Mouse (Mus musculus): ENCODE results near the gene Pld6. TPM values are rescaled to one million over a fixed set of nuclear protein-coding genes. Genes with fewer than 3 reads are reported as not detected.

Gene Pld6
- total and polyA plus RNA-seq, 3 experiments: 3.1 to 5.5 TPM; not detected in 1

GRCm38 (mm10) chr11:59778181-59778873 lies 9.1 kb downstream of the Pld6 start (continued):
- TF ChIP-seq MAFK (IDR thresholded peaks at IDR 0.05; ENCODE audit: borderline replicate concordance, low read depth, low read length): no peak
- peak; percentile 86 for TF ChIP-seq RAD21 (IDR thresholded peaks at IDR 0.05; ENCODE audit: low read depth, low read length)
- no peak for TF ChIP-seq POLR2AphosphoS5 (IDR thresholded peaks at IDR 0.05; ENCODE audit: borderline replicate concordance, low read depth, low read length)
- no peak for TF ChIP-seq MAZ (IDR thresholded peaks at IDR 0.05; ENCODE audit: low read depth, low read length)
- no peak for TF ChIP-seq TAL1 (IDR thresholded peaks at IDR 0.05; ENCODE audit: low read length)
- no peak for TF ChIP-seq MYB (IDR thresholded peaks at IDR 0.05; ENCODE audit: low read depth, low read length)
- no peak for TF ChIP-seq MAX (IDR thresholded peaks at IDR 0.05; ENCODE audit: low read length)
- no peak; a peak in 1 of 4 replicates for TF ChIP-seq POLR2A (IDR thresholded peaks at IDR 0.05; ENCODE audit: control insufficient read depth in 1 of 2, insufficient read depth in 1 of 2, low read depth in 1 of 2, low read length in 2 of 2, poor library complexity in 1 of 2)
- no peak for TF ChIP-seq ZMIZ1 (IDR thresholded peaks at IDR 0.05; ENCODE audit: low read depth, low read length)
- TF ChIP-seq CHD1 (IDR thresholded peaks at IDR 0.05; ENCODE audit: low read depth, low read length): no peak

GRCm38 (mm10) chr11:59777259-59777658 lies 10.2 kb downstream of the Pld6 start:
- Histone ChIP-seq H3K36me3 (ENCODE audit: control insufficient read depth in 1 of 2, insufficient read depth in 2 of 2, low read length in 2 of 2) (peaks cover 0 to 21% of the 10 kb centered on the region in 2 experiments; a peak in 2 of 4 replicates), H3K4me1 (ENCODE audit: control insufficient read depth in 1 of 2, insufficient read depth in 2 of 2, low read length in 2 of 2) (peaks cover 12 to 16% of the 10 kb centered on the region in 2 experiments), H3K4me3 (ENCODE audit: control insufficient read depth in 1 of 2, insufficient read depth in 1 of 2, low read depth in 2 of 2, low read length in 2 of 2) (no peak overlapping the region), H3K9ac (ENCODE audit: control insufficient read depth, low read depth, low read length, poor library complexity, severe bottlenecking) (no peak overlapping the region), H3K27me3 (ENCODE audit: control insufficient read depth in 1 of 2, insufficient read depth in 2 of 2, low read length in 2 of 2) (no peaks in the 10 kb centered on the region), H3K9me3 (replicated peaks; ENCODE audit: insufficient read depth, low read length) (no peaks in the 10 kb centered on the region), H3K27ac (ENCODE audit: control insufficient read depth, low read depth, low read length) (no peak overlapping the region), H3K79me2 (ENCODE audit: control insufficient read depth, insufficient read depth, low read length, poor library complexity) (no peaks in the 10 kb centered on the region)
- TF ChIP-seq ZMIZ1 (IDR thresholded peaks at IDR 0.05; ENCODE audit: low read depth, low read length) (no peak), MAX (IDR thresholded peaks at IDR 0.05; ENCODE audit: low read length) (no peak), ETS1 (IDR thresholded peaks at IDR 0.05; ENCODE audit: low read depth, low read length) (no peak), USF2 (IDR thresholded peaks at IDR 0.05; ENCODE audit: borderline replicate concordance in 1 of 2, insufficient read depth in 1 of 2, low read depth in 1 of 2, low read length in 2 of 2) (no peak), ZKSCAN1 (IDR thresholded peaks at IDR 0.05; ENCODE audit: low read depth, low read length) (no peak), USF1 (IDR thresholded peaks at IDR 0.05; ENCODE audit: low read depth, low read length) (no peak), ZC3H11A (IDR thresholded peaks at IDR 0.05; ENCODE audit: low read depth, low read length) (no peak), MXI1 (IDR thresholded peaks at IDR 0.05; ENCODE audit: low read depth, low read length) (no peak), CHD2 (IDR thresholded peaks at IDR 0.05; ENCODE audit: low read length) (no peak), KAT2A (conservative IDR thresholded peaks at IDR 0.05; ENCODE audit: low read depth, low read length) (no peak), POLR2AphosphoS5 (IDR thresholded peaks at IDR 0.05; ENCODE audit: borderline replicate concordance, low read depth, low read length) (no peak), MYC (IDR thresholded peaks at IDR 0.05; ENCODE audit: low read depth, low read length) (no peak), GABPA (IDR thresholded peaks at IDR 0.05; ENCODE audit: low read depth, low read length) (no peak), ZNF384 (IDR thresholded peaks at IDR 0.05; ENCODE audit: low read depth, low read length) (no peak), RCOR1 (IDR thresholded peaks at IDR 0.05; ENCODE audit: low read depth, low read length) (no peak), TBP (IDR thresholded peaks at IDR 0.05; ENCODE audit: low read depth, low read length) (no peak), SMC3 (IDR thresholded peaks at IDR 0.05; ENCODE audit: low read depth, low read length) (no peak), TAL1 (IDR thresholded peaks at IDR 0.05; ENCODE audit: low read length) (no peak)
- DNase-seq (ENCODE audit: low read depth, low spot score): no peak
